Mouse (Mus musculus): ENCODE measurements around the gene Gstm2. TPM values are rescaled to one million over a fixed set of nuclear protein-coding genes. Genes with fewer than 3 reads are reported as not detected.

The Gstm2 gene
- polyA plus RNA-seq, 1 experiment from 2014 or later: 64.7 TPM

DNA sequence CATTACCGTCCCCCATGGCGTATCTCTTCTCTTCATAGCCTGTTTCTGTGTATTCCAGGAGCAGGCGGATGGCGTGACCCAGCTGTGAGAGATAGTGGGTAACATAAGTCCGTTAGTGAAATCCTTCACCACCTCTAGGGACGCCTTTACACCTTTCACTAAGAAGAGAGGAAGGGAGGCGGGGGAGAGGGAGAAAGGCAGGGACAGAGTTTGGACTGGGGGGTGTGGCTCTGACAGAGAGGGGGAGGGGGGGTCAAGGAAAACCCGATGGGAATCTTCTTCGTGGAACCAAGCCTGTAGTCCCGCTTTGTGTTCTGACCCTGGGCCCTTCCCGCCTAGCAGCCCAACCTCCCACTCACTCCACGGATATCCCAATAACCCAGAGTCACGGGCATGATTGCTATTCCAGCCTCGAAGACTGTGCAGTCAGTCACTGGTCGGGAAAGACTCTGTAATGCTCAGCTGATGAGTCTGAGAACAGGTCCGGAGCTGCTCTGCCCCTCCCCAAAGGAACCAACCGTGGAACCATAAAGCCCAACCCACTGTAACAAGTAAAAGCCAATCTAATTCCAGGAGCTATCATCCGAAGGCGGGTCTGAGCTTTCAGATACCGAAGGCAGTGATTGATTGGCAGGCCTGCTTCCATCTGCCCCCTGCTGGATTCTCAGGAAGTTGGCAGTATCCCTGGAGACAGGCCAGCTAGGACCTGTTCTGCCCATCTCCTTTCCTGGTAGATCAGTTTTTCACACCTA lies 42.8 kb downstream of the Gstm2 start, which contains the start of gene Gstm6:
Gstm6 (minus strand) TSS at position 511 of the 752 bp plus-strand sequence.
- peak within 1 kb of the TSS; percentile 23 for H3K4me3 ChIP-seq (ENCODE audit: low read depth, low read length)
- peak; percentile 85 for ATAC-seq (ENCODE audit: low read depth)
- peak within 1 kb of the TSS; percentile 52 for H3K4me2 ChIP-seq (ENCODE audit: low read depth, low read length)
- no peaks in the 10 kb centered on the region for H3K4me1 ChIP-seq (ENCODE audit: control insufficient read depth, insufficient read depth, low read length)
- H3K9me3 ChIP-seq (ENCODE audit: control insufficient read depth, low read length): no peaks in the 10 kb centered on the region
- H3K27ac ChIP-seq (replicated peaks; ENCODE audit: low read depth, low read length): no peak within 1 kb of the TSS
- H3K36me3 ChIP-seq (ENCODE audit: control insufficient read depth, insufficient read depth, low read length): no peaks in the 10 kb centered on the region
- WGBS: 19% methylated on average over 19 of the region's 20 CpGs
- no peaks in the 10 kb centered on the region for H3K27me3 ChIP-seq (replicated peaks; ENCODE audit: control insufficient read depth, insufficient read depth, low read length)
- peak within 1 kb of the TSS; percentile 50 for H3K9ac ChIP-seq (ENCODE audit: low read depth, low read length)
- DNase-seq (ENCODE audit: low spot score): peak; percentile 82

DNA sequence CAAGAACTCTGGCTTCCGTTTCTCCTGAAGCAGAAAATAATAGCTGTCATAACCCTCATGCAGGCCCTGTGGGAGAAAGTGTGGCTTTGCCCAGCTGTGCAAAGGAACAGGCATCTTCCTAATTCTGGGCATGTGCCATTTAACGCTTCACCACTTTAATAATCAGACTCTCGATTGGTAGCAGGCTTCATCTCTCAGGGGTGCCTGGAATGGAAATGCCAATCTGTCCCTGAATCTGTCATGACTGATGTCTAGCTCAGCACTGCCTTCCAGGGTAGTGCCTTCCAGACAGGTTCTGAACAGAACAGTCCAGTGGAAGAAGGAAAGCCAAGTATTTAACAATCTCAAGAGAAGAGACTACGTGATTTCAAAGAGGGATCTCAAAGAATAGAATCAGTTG lies 45.0 kb downstream of the Gstm2 start:
- H3K4me1 ChIP-seq (ENCODE audit: control insufficient read depth, insufficient read depth, low read length): no peaks in the 10 kb centered on the region
- 64% methylated on average over 4 of the region's 4 CpGs for WGBS
- no peak for ATAC-seq (ENCODE audit: low read depth)
- no peak overlapping the region for H3K4me2 ChIP-seq (ENCODE audit: low read depth, low read length)
- H3K27me3 ChIP-seq (replicated peaks; ENCODE audit: control insufficient read depth, insufficient read depth, low read length): no peaks in the 10 kb centered on the region
- no peak overlapping the region for H3K4me3 ChIP-seq (ENCODE audit: low read depth, low read length)
- no peak overlapping the region for H3K9ac ChIP-seq (ENCODE audit: low read depth, low read length)
- H3K27ac ChIP-seq (replicated peaks; ENCODE audit: low read depth, low read length): no peak overlapping the region
- no peaks in the 10 kb centered on the region for H3K9me3 ChIP-seq (ENCODE audit: control insufficient read depth, low read length)
- DNase-seq (ENCODE audit: low spot score): no peak
- H3K36me3 ChIP-seq (ENCODE audit: control insufficient read depth, insufficient read depth, low read length): no peaks in the 10 kb centered on the region

DNA sequence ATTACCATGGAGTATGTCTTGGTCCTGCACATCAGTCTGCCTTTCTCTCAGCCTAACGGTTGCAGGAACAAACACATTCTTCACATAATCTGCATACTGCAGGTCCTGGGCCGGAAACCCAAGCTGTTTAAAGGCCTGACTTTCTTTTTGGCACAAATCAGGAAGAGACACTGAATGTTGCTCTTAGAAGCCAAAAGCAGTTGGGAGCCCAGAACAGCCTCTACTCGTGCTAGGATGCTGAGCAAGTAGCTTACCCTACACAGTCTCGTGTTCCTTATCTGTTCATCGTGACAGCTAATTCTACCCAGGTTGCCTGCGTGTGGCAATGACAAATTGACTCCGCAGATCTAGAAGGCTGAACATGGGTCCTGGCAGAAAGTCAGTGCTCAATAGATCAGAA lies 45.7 kb downstream of the Gstm2 start:
- 70% methylated on average over 7 of the region's 7 CpGs for WGBS
- Histone ChIP-seq H3K9me3 (ENCODE audit: control insufficient read depth, low read length) (no peaks in the 10 kb centered on the region), H3K27ac (replicated peaks; ENCODE audit: low read depth, low read length) (no peak overlapping the region), H3K4me3 (ENCODE audit: low read depth, low read length) (no peak overlapping the region), H3K27me3 (replicated peaks; ENCODE audit: control insufficient read depth, insufficient read depth, low read length) (no peaks in the 10 kb centered on the region), H3K4me2 (ENCODE audit: low read depth, low read length) (no peak overlapping the region), H3K4me1 (ENCODE audit: control insufficient read depth, insufficient read depth, low read length) (no peaks in the 10 kb centered on the region), H3K9ac (ENCODE audit: low read depth, low read length) (no peak overlapping the region), H3K36me3 (ENCODE audit: control insufficient read depth, insufficient read depth, low read length) (no peaks in the 10 kb centered on the region)
- no peak for DNase-seq (ENCODE audit: low spot score)
- ATAC-seq (ENCODE audit: low read depth): no peak

DNA sequence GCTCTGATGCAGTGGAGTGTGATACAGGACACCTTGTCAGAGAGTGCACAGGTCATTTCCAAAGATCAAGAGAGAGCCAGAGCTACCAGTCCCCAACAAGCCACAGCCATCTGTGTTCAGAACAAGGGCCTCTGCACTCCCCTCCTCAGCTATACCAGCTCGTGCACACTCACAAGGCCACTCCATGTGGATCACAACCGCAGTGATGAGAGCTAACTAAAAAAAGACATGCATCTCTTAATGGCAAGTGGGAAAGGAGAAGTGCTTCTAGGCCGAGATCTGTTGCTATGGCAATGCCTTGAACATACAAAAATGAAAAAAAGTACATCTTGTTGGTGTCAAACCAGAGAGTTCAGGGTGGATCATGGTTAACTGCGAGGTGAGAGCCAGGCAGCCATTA lies 46.4 kb downstream of the Gstm2 start:
- WGBS: 73% methylated on average over 4 of the region's 4 CpGs
- H3K4me1 ChIP-seq (ENCODE audit: control insufficient read depth, insufficient read depth, low read length): no peaks in the 10 kb centered on the region
- no peak for ATAC-seq (ENCODE audit: low read depth)
- no peak overlapping the region for H3K27ac ChIP-seq (replicated peaks; ENCODE audit: low read depth, low read length)
- no peak overlapping the region for H3K4me3 ChIP-seq (ENCODE audit: low read depth, low read length)
- DNase-seq (ENCODE audit: low spot score): no peak
- H3K9ac ChIP-seq (ENCODE audit: low read depth, low read length): no peak overlapping the region
- H3K4me2 ChIP-seq (ENCODE audit: low read depth, low read length): no peak overlapping the region
- no peaks in the 10 kb centered on the region for H3K27me3 ChIP-seq (replicated peaks; ENCODE audit: control insufficient read depth, insufficient read depth, low read length)
- no peaks in the 10 kb centered on the region for H3K9me3 ChIP-seq (ENCODE audit: control insufficient read depth, low read length)
- no peaks in the 10 kb centered on the region for H3K36me3 ChIP-seq (ENCODE audit: control insufficient read depth, insufficient read depth, low read length)

DNA sequence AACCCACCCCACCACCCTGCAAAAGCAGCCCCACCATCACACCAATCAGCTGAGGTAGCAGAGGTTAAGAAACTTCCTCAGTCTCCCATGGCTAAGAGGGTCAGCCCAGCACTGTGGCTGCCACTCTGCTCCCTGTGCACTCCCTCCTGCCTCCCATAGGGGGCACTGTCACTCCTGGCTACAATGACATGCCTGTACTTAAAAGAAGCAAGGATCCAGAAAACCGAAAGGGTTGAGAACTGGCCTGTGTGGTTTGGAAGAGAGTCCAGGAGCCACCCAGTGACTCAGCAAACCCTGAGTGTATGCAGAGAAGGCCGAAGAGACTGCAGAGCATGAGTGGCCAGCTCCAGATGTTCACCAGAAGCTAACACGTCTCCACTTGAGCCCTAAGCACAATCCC lies 46.9 kb downstream of the Gstm2 start:
- Histone ChIP-seq H3K9ac (ENCODE audit: low read depth, low read length) (no peak overlapping the region), H3K27ac (replicated peaks; ENCODE audit: low read depth, low read length) (no peak overlapping the region), H3K4me3 (ENCODE audit: low read depth, low read length) (no peak overlapping the region), H3K4me1 (ENCODE audit: control insufficient read depth, insufficient read depth, low read length) (no peaks in the 10 kb centered on the region), H3K9me3 (ENCODE audit: control insufficient read depth, low read length) (no peaks in the 10 kb centered on the region), H3K27me3 (replicated peaks; ENCODE audit: control insufficient read depth, insufficient read depth, low read length) (no peaks in the 10 kb centered on the region), H3K4me2 (ENCODE audit: low read depth, low read length) (no peak overlapping the region), H3K36me3 (ENCODE audit: control insufficient read depth, insufficient read depth, low read length) (no peaks in the 10 kb centered on the region)
- ATAC-seq (ENCODE audit: low read depth): peak; percentile 31; the same call in 1 of the 2 replicates
- 47% methylated on average over 3 of the region's 3 CpGs for WGBS
- DNase-seq (ENCODE audit: low spot score): peak; percentile 56

DNA sequence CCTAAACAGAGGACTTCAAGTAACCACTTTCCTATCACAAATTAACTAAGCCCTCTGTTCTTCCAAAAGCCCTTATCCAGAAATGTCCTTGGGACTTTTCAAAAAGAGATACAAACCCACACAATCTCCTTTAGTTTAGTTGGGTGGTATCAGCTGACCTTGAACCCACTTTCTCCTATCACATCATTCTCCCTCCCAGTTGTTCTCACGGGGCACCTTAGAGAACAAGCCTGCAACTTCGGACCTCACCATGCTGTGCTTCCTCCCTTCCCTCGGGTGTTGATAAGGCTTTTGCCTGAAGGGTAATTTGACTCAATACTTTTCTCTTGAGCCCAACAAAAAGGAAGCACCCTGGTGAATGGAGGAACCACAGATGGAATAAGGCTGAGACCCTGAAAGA lies 50.4 kb downstream of the Gstm2 start:
- H3K9me3 ChIP-seq (ENCODE audit: control insufficient read depth, low read length): no peaks in the 10 kb centered on the region

DNA sequence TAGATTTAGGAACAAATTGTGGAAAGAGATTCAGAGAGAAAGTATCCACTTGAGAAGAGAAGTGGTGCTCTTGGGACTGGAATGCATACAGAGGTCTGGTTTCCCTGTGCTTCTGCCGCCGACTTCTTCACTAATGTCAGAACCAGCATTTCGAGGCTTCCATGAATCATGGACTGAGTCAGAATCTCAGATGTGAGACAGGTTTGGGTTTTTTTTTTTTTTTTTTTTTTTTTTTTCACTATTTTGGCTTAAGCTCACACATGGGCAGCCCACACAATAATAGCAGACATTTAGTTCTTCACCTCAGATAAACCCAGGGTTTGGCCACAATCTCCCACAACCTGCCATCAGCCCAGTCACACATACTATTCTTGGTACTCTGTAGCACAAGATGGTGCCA lies 51.0 kb downstream of the Gstm2 start:
- Histone ChIP-seq H3K27me3 (replicated peaks; ENCODE audit: control insufficient read depth, insufficient read depth, low read length) (no peaks in the 10 kb centered on the region), H3K9ac (ENCODE audit: low read depth, low read length) (no peak overlapping the region), H3K4me3 (ENCODE audit: low read depth, low read length) (no peak overlapping the region), H3K4me1 (ENCODE audit: control insufficient read depth, insufficient read depth, low read length) (no peaks in the 10 kb centered on the region), H3K27ac (replicated peaks; ENCODE audit: low read depth, low read length) (no peak overlapping the region), H3K9me3 (ENCODE audit: control insufficient read depth, low read length) (no peaks in the 10 kb centered on the region), H3K4me2 (ENCODE audit: low read depth, low read length) (no peak overlapping the region), H3K36me3 (ENCODE audit: control insufficient read depth, insufficient read depth, low read length) (no peaks in the 10 kb centered on the region)
- WGBS: 82% methylated on average over 3 of the region's 3 CpGs
- DNase-seq (ENCODE audit: low spot score) (no peak), ATAC-seq (ENCODE audit: low read depth) (no peak)

More for the DNA sequence above, 50.4 kb downstream of the Gstm2 start:
- ATAC-seq (ENCODE audit: low read depth) (no peak), DNase-seq (ENCODE audit: low spot score) (no peak)
- H3K4me3 ChIP-seq (ENCODE audit: low read depth, low read length): no peak overlapping the region
- H3K36me3 ChIP-seq (ENCODE audit: control insufficient read depth, insufficient read depth, low read length): no peaks in the 10 kb centered on the region
- H3K4me2 ChIP-seq (ENCODE audit: low read depth, low read length): no peak overlapping the region
- 58% methylated on average over 3 of the region's 3 CpGs for WGBS
- no peak overlapping the region for H3K27ac ChIP-seq (replicated peaks; ENCODE audit: low read depth, low read length)
- no peaks in the 10 kb centered on the region for H3K27me3 ChIP-seq (replicated peaks; ENCODE audit: control insufficient read depth, insufficient read depth, low read length)
- H3K9ac ChIP-seq (ENCODE audit: low read depth, low read length): no peak overlapping the region
- H3K4me1 ChIP-seq (ENCODE audit: control insufficient read depth, insufficient read depth, low read length): no peaks in the 10 kb centered on the region

DNA sequence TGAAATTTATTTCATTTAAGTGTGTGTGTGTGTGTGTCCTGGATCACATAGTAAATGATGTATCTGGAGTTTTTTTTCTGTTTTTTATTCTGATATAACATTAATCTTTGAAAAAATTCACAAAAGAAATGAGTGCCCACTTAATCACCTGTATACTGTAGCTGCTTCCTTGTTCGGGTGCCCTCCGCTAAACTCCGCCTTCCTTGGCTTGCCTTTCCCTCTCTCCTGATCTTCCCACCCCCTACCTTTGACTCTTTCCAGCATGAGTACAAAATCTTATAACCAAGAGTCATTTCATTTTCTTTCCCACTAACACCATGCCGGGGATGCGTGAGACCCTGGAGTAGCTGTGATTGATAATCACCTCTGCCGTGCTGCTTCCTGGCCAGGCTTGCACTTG lies 54.1 kb downstream of the Gstm2 start:
- WGBS: 80% methylated on average over 6 of the region's 6 CpGs
- DNase-seq (ENCODE audit: low spot score) (no peak), ATAC-seq (ENCODE audit: low read depth) (peak; percentile 4; the same call in 1 of the 2 replicates)
- Histone ChIP-seq H3K27ac (replicated peaks; ENCODE audit: low read depth, low read length) (no peak overlapping the region), H3K4me3 (ENCODE audit: low read depth, low read length) (no peak overlapping the region), H3K9me3 (ENCODE audit: control insufficient read depth, low read length) (no peaks in the 10 kb centered on the region), H3K27me3 (replicated peaks; ENCODE audit: control insufficient read depth, insufficient read depth, low read length) (no peaks in the 10 kb centered on the region), H3K9ac (ENCODE audit: low read depth, low read length) (no peak overlapping the region), H3K36me3 (ENCODE audit: control insufficient read depth, insufficient read depth, low read length) (no peaks in the 10 kb centered on the region), H3K4me2 (ENCODE audit: low read depth, low read length) (no peak overlapping the region), H3K4me1 (ENCODE audit: control insufficient read depth, insufficient read depth, low read length) (no peaks in the 10 kb centered on the region)
